Mouse (Mus musculus) thymus, adult 2 months (tissue): Measurements from ENCODE around the gene Tsnaxip1.
"Not testable (repeated sequence)": the region's sequence is repeated elsewhere in the genome, so short reads cannot be mapped to it uniquely, and the experiment has no call there.

ENCODE experiments used
- CTCF ChIP-seq: fragments of 200-500 bp; IDR thresholded peaks from 2 replicates; pipeline ENCODE4 v1.5.1; 2012; ENCODE audit warnings: mild to moderate bottlenecking, control low read depth, low read length, moderate library complexity, borderline replicate concordance; ENCODE audit not compliant: control insufficient read depth, poor library complexity, insufficient read depth; ENCODE audit errors: extremely low read depth
- POLR2A ChIP-seq: fragments of 200-500 bp; IDR thresholded peaks from 2 replicates; pipeline ENCODE4 v1.6.1; 2012; ENCODE audit warnings: mild to moderate bottlenecking, low read length, control low read depth, moderate library complexity; ENCODE audit not compliant: control insufficient read depth, poor library complexity, insufficient read depth; ENCODE audit errors: extremely low read depth

DNA sequence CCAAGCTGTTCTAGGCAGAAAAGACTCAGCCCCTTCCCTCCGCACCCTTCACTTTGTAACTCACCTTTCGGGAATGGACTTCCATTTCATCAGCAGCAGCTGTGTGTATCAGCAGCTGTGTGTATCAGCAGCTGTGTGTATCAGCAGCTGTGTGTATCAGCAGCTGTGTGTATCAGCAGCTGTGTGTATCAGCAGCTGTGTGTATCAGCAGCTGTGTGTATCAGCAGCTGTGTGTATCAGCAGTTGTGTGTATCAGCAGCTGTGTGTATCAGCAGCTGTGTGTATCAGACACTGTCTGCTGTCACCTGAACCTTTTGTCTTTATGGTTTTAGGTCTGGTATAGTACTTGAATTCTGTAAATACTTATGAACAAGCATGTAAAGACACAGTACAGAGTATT lies 6.2 kb downstream of the Tsnaxip1 start:
- not testable (repeated sequence) for TF ChIP-seq CTCF, POLR2A
